Mouse (Mus musculus): ENCODE measurements at regions not wholly inside any gene's neighbourhood (a gene's known extent, or its start where the extent isn't known, plus 50 kb on each side); places are given as distances from the start of the nearest gene placed in this dataset.

DNA sequence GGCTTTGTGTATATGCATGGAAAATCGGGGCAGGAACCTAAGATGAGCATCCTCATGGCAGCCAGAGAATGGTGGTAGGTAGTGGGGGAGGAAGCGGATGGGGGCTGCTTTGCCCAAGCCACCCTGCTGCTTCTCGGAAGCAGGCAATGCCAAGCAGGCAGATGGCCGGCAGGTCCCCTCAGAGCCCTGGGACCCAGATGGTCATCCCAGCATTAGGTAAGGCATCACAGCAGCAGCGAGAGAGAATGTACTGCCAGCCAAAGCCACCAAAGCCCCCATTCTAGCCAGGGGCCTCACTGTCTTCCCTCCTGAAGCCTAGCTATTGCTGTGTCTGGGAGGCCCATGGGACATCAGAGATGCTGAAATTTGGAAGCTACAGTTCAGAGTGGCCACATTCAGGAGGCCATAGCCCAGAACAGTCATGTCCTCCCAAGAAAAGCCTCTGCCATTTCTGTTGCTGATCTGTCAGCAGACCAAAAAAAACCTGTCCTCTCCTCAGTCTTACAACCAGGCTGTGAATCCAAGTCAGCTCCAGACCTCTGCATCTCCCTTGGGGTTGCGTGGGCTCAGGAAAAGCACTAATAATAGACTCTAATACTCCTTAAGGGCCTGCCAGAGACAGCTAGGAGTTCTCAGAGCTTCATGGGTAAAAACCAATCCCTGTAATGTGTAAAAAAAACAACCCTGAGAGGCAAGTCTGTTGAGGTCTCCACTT is 88.5 kb upstream of the Zmiz1 start:
- no peak for DNase-seq (ENCODE audit: low spot score in 2 of 2)

DNA sequence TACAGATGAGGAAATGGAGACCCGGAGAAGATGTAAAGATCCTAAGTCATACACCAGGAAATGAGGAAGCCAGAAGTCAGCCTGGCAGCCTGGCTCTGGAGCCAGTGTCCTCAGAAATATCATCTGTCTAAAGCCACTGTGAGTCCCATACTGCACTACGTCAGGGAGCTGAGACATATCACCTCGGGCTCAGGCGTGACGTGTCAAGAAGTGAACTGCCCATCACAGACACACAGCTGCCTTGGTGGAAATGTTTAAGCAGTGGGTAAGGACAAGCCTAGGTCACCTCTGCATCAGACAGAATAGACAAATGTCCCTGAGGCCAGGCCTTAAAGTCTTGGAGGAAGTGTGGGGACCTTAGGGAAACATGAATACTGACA is 88.0 kb upstream of the Zmiz1 start:
- no peak for DNase-seq (ENCODE audit: low spot score in 2 of 2)

DNA sequence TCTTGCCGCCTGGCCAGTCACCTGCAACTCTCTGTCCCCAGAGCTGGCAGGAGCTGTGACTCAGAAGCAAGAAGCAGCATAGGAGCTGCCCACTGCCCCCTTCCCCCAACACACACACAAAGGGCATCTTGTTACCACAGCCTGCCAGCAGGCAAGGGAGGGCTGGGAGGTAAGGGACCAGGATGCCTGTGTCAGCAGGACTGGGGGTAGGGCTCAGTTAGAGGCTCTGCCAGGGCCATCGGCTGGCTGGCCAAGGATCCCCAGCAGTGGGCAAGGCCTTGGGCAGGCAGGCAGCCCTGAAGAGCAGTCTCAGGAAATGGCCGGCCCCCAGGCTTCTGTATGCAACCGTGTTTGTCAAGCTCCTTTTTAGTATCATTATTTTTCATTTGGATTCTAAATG is 87.3 kb upstream of the Zmiz1 start:
- DNase-seq (ENCODE audit: low spot score in 2 of 2) = no peak

DNA sequence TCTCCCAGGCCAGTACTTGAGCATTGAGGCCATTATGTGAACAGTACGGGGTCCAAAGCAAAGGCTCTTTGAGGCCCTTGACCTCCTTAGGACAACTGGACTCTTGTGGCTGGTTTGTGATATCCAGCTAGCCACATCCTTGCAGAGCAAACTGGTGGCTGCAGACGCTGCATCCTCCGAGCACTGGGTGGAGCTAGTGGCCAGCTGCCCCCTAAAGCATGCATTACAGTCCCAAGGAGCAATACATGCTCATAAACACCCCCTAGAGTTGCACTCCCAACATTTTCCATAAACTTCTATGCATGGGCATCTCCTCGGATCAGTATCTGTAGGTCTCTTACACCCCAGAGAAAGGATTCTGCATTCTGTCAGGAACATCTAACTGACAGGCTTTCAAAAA is 86.4 kb upstream of the Zmiz1 start:
- DNase-seq (ENCODE audit: low spot score in 2 of 2) = no peak

DNA sequence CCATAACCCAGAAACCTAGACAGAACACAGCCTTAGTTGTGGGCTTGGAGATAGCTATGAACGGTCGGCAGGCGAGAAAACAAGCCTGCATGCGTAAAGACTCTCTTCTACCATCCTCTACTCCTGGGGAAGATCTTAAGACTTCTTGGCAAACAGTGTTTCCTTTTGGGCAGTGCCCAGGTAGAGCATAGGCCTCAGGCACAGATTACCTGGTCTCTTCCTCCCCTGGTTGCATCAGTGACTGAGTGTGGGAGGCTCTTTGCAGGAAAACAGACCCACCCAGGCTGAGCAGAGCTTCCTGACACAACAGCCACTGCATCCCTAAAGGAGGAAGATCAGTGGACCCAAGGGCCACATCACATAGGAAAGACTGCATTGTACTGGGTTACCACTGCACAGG is 85.8 kb upstream of the Zmiz1 start:
- no peak for DNase-seq (ENCODE audit: low spot score in 2 of 2)

DNA sequence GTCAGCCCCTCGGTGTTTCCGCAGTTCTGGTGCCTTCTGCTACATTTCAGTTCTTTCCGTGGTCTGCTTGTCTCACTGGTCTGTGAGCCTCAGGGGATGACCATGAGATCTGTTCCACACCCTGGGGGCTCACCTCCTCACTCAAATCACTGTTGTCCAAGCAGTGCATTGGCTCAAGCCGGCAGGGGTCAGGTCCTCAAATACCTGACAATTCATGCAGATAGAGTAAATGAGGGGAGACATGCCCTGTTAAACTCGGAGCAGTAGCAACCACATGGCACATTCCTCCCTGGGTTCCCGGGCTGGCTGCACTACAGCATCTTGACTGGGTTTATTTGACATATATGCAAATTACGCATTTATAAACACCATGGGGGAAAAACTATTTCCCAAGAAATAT is 84.0 kb upstream of the Zmiz1 start:
- DNase-seq (ENCODE audit: low spot score in 2 of 2) = no peak

DNA sequence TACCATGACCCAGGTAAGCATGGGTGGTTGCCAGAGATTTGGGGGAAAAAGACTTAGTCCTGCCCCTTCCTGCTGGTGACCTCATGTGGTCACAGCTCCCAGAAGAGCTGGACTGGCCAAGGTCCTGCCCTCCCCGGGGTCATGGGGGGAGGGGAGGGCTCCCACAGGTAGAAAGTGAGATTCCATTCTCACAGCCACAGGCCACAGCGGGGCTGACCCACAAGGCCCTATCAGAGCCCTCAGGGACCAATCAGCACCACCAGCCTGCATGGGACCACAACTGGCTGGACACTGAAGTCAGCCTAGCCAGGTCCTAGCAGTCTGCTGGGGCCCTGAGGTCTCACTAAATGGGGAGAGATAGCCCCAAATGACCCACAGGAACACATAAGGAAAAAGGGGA is 81.9 kb upstream of the Zmiz1 start:
- no peak for DNase-seq (ENCODE audit: low spot score in 2 of 2)

DNA sequence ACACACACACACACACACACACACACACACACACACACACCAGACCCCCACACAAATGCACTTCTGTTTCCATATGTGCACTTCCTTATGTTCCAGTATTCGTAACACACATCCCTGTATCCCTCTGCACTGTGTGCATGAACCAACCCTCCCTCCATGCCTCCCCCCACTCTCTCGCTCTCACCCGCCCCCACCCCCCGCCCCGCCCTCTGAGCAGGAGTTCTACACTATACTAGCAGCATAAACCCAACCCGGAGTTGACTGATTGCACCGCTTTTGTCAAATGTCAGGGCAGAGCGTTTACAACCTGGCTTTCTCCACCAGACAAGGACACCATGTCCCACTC is 81.5 kb upstream of the Zmiz1 start:
- no peak for DNase-seq (ENCODE audit: low spot score in 2 of 2)

DNA sequence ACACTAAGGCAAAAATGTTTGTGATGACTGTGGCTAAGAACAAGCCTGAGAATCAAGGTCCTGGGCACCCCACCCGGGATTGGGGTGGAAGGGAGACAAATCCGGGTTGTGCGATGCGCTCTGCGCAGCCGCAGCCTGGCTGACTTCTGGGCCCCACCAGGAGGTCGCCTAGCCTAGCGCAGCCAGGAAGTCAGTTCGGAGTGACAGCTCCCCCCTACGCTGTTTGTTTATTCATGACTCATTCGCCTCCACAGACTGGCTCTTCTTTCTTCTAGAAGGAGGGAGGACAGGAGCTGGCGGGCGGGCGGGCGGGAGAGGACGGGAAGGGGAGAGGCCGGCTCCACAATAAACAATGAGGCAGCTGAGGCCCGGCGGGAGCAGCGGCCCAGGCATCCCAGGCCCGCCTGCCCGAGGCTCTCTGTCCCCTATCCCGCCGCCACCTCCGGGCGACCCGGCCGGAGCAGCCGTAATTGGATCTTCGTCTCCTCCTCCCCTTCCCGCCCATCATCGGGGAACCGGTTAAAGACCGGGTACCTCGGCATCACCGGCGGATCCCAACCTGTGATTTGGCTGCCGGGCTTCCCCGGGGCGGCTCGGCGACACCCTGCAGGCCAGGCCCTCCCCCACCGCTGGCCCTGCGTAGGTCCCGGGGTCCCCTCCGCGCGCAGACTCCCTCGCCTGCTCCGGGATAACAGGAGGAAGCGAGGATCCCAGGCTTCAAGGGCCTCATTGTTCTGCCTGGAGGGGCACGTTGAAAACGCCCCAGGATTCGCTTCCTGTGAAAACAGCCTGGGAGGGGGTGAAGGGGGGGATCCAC is 80.9 kb upstream of the Zmiz1 start:
- DNase-seq (ENCODE audit: low spot score in 2 of 2) = peak; percentile 53 to 62

DNA sequence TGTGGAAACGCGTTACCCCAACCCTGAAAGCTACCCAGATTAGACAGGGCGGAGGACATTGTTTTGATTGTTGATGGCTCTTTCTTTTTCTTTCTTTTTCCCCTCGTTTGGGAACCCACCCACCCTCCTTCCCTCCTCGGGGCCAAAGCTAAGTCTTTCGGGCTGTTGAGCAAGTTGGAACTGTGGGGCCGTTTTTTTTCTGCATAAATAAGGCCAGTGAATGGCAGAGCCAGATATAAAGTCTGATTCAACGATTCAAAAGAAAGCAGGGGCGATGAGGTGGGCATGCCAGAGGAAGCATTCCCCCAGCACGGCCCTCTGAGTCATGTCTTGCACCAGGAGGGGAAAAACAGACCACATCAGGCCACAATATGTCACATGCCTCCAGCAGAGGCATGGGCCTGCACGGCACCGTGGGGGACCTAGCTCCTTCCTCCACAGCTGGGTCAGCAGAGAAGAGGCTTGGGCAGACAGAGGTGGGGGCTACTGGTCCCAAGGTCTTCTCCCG is 80.2 kb upstream of the Zmiz1 start:
- peak in 1 of 2 experiments; percentile 15 for DNase-seq (ENCODE audit: low spot score in 2 of 2)

DNA sequence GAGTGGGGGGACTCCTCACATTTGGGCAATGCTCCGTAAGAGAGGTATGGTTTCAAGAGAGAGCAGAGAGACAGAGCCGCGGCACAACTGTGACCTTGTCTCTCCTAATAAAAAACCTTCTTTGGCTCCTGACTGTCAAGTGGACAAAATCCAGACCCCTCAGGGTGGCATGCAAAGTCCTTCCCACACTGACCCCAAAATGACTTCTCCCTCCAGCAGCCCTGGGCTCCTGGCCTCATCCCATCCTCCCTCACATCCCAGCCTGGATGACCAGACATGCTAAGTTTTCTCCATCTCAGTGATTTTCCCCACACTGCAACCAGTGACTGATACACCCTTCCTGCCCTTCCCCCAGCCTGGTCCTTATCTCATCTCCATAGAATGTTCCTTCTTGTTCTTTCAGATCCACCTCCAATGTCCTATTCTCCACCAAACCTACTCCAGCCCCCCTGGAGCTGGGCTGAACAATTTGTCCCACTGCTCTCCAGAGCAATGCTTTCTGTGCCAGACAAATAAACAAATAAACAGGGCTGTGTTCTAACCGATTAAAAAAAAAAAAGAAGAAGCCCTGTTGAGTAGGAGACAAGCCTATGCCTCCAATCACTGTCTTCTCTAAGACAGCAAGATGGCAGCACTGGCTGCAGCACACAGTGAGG is 75.7 kb upstream of the Zmiz1 start:
- no peak for DNase-seq (ENCODE audit: low spot score in 2 of 2)

DNA sequence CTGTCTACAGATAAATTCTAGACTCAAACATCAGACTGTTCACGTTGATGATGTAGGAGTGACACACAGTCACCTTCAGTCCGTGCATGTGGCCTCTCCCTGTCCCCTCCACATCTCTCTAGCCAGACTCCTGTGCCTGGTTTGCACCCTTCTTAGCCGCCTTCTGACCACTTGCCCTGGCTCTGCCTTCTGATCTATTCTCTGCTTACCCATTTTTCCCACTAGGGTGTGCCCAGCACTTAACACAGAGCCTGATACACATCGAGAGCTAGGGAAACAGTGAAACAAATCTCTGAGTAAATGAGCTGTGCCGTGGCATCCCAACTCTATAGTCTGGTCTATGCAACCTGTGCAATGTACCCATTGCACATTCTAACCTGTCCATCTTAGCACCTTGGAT is 73.3 kb upstream of the Zmiz1 start:
- DNase-seq (ENCODE audit: low spot score in 2 of 2) = no peak

DNA sequence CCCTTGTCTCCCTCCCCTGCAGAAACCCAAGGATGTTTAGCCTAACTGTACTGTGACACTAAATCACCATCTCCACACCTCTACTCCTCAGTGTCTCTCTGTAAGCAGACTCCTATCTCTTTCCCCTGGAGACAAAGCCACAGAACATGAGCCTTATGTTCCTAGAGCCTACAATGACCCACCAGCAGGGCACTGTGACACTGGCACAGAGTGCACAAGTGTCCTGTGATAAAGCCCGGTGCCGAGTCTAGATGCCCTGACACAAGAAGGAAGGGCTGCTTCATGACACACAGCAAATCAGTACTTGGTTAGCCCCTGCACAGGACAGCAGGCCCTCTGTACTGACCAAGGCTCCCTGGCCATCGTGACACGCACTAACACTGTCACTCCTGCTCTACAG is 71.2 kb upstream of the Zmiz1 start:
- no peak for DNase-seq (ENCODE audit: low spot score in 2 of 2)

DNA sequence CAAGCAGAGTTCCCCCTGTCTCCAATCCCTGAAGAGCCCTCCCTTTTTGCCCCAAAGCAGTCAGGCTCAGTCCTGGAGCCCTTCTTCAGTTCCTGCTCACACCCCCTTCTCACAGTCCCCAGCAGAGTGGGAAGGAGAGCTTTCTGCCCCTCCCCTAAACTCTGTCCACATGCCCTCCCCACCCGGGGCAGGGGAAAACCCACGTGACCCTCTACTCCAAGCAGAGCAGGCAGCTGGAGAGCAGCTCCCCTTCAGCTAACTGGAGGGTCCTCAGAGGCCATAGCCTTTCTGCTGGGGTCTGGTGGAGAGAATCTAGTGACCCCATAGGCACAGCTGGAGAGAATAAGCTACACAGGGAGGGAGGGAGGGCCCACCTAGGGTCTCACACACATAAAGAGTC is 69.7 kb upstream of the Zmiz1 start:
- no peak for DNase-seq (ENCODE audit: low spot score in 2 of 2)

DNA sequence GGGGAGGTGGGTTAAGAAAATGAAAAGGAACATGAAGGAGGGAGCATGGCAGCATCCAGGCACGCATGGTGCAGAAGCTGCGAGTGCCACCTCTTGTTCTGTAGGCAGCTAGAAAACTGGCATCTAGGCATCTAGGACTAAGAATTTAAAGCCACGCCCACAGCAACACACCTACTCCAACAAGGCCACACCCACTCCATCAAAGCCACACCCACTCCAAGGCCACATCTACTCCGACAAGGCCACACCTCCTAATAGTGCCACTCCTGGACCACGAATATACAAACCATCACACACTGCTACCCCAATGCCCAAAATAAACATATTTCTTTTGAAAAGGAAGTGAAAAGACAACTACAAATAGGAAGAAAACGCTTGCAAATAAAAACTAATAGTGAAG is 66.6 kb upstream of the Zmiz1 start:
- peak in 1 of 2 experiments; percentile 22 for DNase-seq (ENCODE audit: low spot score in 2 of 2)

DNA sequence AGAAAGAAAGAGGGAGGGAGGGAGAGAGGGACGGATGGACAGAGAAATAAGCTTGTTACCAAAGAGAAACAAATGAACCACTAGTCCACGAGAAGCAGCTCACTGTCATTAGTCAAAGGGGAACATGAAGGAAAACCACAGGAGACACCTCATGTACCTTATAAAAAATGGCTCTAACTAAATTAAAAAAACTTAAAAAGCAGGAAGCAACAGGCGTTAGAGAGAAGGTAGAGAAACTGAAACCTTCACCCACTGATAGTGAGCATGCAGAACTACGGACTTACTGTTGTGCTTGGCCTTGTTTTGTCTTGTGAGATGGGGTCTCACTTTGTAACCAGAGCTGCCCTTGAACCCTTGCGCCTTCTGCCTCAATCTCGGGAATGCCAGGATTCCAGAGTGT is 66.0 kb upstream of the Zmiz1 start:
- no peak for DNase-seq (ENCODE audit: low spot score in 2 of 2)

DNA sequence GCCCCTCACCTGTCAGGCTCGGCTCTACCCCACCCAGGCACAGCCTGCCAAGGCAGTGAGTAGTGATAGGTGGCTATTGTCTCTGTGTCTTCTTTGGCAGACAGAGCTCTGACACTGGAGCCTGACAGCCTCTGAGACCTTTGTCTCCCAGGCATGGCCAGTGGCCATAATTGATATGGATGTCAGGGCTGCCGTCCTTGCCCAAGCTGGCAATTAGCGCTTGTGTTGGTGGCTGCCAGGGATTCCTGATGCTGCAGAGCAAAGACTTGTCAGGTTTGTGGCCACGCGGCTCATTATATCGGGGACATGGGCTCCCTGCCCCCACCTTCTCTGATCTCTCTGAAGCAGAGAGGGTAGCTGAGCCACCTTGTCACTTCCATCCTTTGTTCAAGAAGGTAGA is 64.1 kb upstream of the Zmiz1 start:
- DNase-seq (ENCODE audit: low spot score in 2 of 2) = no peak

DNA sequence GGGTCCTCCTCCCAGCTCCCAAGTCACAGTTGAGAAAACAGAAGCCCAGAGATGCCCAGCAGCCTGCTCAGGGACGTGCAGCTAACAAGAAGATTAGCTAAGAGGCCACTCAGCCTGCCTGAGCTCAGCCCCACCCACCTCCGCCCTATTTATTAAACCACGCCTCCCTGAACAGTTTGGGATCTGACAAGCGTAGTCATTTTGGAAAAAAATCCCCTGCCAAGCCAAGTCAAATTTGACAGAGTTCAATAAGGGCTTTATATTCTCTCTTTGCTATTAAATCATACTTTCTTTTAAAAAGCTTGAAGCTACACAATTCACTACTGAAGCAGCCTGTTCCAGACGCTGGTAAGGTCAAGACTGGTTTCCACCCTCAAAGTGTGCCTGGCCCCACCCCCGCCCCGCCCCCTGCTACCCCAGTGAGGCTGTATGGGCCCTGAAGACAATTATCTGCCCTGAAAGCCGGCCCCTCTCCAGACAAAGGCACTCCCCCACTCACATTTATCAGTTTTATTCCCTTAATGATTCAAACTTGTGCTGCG is 61.9 kb upstream of the Zmiz1 start:
- no peak for DNase-seq (ENCODE audit: low spot score in 2 of 2)

DNA sequence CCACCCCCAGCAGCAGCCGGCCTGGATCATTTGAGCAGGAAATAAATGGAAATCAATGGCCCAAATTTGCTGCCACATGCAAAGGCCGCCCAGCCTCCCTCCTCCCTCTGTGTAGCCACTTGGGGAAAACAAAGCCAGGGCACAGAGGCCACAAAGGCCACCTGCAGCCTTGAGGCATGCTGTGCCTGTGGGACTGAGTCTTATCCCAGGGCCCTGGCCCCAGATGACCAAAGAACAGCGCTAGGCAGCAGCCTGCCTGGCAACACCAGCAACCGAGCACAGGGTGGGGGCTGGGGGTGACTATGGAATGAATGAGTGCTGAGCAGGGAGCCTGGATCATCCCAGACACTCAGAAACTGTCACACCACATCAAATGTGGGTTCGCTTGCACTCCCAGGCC is 61.2 kb upstream of the Zmiz1 start:
- DNase-seq (ENCODE audit: low spot score in 2 of 2) = no peak

DNA sequence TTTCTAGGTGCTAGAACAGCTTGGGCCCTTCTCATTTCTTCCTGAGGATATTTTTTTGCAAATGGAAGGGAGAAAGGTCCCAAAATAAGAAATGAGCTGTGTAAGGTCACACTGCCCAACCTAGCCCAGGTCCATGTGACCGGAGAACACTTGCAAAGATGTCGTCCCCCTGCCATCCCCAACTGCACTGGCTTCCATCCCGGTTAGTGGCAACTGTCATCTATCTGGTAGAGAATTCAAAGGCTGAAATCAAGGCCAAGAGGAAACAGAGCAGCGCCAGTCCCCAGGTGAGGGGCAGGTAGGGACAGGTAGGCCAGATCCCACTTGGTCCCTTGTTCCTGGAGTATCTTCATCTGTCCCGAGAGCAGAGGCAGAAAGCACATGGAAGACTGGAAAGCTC is 60.2 kb upstream of the Zmiz1 start:
- DNase-seq (ENCODE audit: low spot score in 2 of 2) = no peak

DNA sequence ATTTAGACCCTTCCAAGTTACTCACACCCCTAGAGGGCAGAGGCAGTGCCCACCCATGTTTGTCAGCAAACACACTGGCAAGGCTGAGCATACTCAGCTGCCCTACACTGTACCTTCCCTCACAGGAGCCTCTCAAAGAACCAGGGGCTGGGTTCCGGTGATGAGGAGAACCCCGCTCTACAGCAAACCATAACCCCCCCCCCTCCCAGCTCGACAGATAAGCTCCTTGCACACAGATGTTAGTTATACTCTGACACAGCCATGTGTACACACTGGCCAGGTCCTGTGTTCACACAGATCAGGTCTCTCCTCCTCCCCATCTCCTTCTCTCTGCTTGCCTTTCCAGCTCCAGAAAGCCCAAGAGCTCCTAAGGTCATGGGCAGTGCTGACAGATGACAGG is 59.7 kb upstream of the Zmiz1 start:
- no peak for DNase-seq (ENCODE audit: low spot score in 2 of 2)

DNA sequence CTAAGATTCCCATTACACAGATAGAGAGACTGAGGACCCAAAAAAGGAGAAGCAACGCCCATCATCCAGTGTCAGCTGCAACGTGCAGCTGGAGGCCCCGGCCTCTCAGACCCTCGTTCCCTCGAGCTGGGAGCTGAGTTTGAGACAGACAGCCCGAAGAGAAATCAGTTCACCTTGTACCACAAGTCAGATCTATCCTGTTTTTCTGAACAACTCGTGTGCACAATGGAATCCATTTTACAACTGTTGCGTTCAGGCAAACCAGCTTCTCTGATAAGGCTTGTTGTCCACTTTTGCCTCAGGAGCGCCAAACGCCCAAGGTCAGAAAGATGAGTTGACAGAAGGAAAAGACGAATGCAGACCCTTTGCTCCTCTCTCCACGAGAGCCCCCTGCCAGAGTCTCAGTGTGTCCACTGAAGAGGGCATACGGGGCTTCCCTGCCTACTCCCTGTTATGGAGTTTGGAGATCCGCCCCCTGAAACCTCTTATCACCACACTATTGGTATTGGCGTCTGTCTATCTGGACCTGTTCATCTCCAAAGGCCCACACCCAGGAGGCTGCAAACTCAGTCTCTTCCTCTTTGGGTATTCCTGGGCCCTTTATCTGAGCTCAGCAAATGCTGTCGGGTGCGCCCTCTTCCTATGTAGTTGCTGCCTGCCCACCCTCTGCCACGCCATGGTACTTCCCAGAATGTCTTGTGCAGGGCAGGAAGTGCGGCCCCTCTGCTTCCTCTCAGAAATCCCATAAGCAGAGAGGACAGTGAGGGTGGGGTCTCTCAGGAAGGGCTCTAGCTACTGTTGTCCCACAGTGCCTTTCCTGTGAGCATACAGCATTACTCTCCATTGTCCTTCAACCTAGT is 57.7 kb upstream of the Zmiz1 start:
- no peak for DNase-seq (ENCODE audit: low spot score in 2 of 2)

Data from spleen, postnatal 14 days (tissue).